Mouse (Mus musculus) brown adipose tissue, adult 24 weeks (tissue): ENCODE data around the gene Foxk1. TPM values are rescaled to one million over a fixed set of nuclear protein-coding genes. Genes with fewer than 3 reads are reported as not detected.

Experiments used
- H3K27ac ChIP-seq: fragments of 200-500 bp; replicated peaks from 2 replicates; pipeline ENCODE4 v1.5.1; 2012; ENCODE audit warnings: low read depth, mild to moderate bottlenecking, low read length
- H3K4me1 ChIP-seq: fragments of 200-500 bp; 2 replicates; pipeline ENCODE4 v1.6.1; 2012; ENCODE audit warnings: low read length, mixed read lengths; ENCODE audit not compliant: control insufficient read depth, insufficient read depth, insufficient read length
- H3K4me3 ChIP-seq: fragments of 200-500 bp; 2 replicates; pipeline ENCODE4 v1.5.1; 2012; ENCODE audit warnings: low read depth, mild to moderate bottlenecking, low read length, moderate library complexity; ENCODE audit not compliant: insufficient read depth
- polyA plus RNA-seq: library from polyadenylated mRNA; stranded (reverse); fragments of >200 nt; gene quantifications from 2 replicates; pipeline ENCODE4 v1.2.4, GENCODE M21; 2012; ENCODE audit not compliant: missing spikeins, insufficient read depth, insufficient read length

The Foxk1 gene
- polyA plus RNA-seq, 1 experiment, result 8.0 TPM

- Histone ChIP-seq H3K4me3 (no peak overlapping the region), H3K4me1 (peaks cover 22% of the 10 kb centered on the region), H3K27ac (no peak overlapping the region)
These were observed 4.1 kb downstream of the Foxk1 start for GRCm38 (mm10) chr5:142405426-142405825.

- no peak overlapping the region for H3K27ac ChIP-seq
- H3K4me3 ChIP-seq, result no peak overlapping the region
- peaks cover 19% of the 10 kb centered on the region for H3K4me1 ChIP-seq
These were observed 5.1 kb downstream of the Foxk1 start for GRCm38 (mm10) chr5:142406401-142406800.

DNA sequence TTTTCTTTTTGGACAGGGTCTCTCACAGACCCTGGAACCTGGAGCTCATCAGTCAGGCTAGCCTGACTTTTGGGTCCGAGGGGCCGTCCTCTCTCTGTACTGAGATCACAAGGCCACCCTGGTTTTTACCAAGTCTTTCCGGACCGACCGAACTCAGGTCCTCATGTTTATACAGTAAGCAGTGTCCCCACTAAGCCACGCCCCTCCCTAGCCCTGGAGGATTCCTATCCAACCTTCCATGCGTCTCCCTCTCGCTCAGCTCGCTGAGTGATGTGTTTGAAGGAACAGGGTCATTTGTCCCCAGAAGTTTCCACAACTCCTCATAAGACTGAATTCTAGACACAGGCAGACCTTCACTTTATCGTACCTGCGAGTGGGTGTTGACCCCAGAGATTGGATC, 5.6 kb downstream of the Foxk1 start:
- Histone ChIP-seq H3K27ac (no peak overlapping the region), H3K4me1 (peaks cover 19% of the 10 kb centered on the region), H3K4me3 (no peak overlapping the region)

- H3K4me3 ChIP-seq, result no peak overlapping the region
- H3K4me1 ChIP-seq, result peaks cover 21% of the 10 kb centered on the region
- H3K27ac ChIP-seq, result no peak overlapping the region
These were observed 6.1 kb downstream of the Foxk1 start for GRCm38 (mm10) chr5:142407381-142407780.

- Histone ChIP-seq H3K4me3 (no peak overlapping the region), H3K4me1 (peaks cover 23% of the 10 kb centered on the region)
These were observed 7.9 kb downstream of the Foxk1 start for GRCm38 (mm10) chr5:142409169-142409568.

GRCm38 (mm10) chr5:142410348-142410747, 9.1 kb downstream of the Foxk1 start:
- no peak overlapping the region for H3K4me3 ChIP-seq
- H3K4me1 ChIP-seq, result peaks cover 18% of the 10 kb centered on the region
- H3K27ac ChIP-seq, result no peak overlapping the region

More at GRCm38 (mm10) chr5:142409169-142409568, 7.9 kb downstream of the Foxk1 start:
- H3K27ac ChIP-seq, result no peak overlapping the region

GRCm38 (mm10) chr5:142412678-142413385, 11.5 kb downstream of the Foxk1 start:
- Histone ChIP-seq H3K4me1 (peaks cover 20% of the 10 kb centered on the region), H3K27ac (peak overlapping the region; percentile 27; the same call in 1 of the 2 replicates), H3K4me3 (no peak overlapping the region)

DNA sequence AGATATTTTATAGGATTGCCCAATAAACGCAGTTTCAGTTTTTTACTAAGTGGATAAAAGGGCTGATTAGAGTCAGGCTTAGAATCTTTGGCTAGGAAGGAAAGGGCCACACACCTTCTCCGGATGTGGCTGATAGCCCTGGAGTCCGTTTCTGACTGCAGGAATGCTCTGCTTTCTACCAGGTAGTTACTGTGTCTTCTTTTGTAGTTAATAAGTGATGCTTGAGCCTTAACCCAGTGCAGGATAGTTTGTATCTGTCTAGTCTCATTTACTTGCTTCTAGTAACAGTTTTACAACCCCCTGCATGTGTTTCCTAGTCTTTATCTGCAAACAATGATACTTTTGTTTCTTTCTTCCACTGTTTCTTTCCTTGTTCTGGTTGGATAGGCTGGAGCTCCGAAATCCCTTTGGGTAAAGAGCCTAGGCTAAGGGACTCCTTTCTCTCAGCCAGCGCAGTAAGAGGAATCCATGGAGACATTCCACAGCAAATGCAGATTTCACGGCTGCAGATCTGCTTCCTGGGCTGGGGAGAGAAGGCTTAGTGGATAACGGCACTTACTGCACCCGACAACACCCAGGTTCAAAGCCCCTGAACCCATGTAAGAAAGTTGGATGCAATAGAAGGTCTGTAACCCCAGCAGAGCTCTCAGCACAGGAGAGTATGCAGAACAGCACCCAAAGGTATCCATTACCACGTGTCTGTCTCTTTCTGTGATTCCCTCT, 12.6 kb downstream of the Foxk1 start:
- Histone ChIP-seq H3K4me1 (peaks cover 17% of the 10 kb centered on the region), H3K4me3 (no peak overlapping the region), H3K27ac (no peak overlapping the region)

DNA sequence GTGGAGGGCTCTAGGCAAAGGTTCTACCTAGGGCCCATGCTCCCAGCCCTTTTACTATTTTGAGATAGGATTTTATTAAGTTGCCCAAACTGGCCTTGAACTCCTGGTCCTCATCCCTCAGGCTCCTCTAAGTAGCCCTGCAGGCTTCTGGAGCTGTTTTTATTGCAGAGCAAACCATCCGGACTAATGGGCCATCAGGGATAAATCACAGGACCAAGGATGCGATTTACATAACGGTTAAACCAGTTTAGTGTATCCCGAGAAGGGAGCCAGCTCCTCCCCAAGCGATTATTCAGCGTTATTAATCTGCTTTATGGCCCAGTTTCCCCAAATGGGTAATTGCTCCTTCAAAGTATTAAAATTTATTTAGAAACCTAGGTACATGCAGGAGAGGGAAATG, 14.1 kb downstream of the Foxk1 start:
- no peak overlapping the region for H3K27ac ChIP-seq
- no peak overlapping the region for H3K4me3 ChIP-seq
- peaks cover 14% of the 10 kb centered on the region for H3K4me1 ChIP-seq

DNA sequence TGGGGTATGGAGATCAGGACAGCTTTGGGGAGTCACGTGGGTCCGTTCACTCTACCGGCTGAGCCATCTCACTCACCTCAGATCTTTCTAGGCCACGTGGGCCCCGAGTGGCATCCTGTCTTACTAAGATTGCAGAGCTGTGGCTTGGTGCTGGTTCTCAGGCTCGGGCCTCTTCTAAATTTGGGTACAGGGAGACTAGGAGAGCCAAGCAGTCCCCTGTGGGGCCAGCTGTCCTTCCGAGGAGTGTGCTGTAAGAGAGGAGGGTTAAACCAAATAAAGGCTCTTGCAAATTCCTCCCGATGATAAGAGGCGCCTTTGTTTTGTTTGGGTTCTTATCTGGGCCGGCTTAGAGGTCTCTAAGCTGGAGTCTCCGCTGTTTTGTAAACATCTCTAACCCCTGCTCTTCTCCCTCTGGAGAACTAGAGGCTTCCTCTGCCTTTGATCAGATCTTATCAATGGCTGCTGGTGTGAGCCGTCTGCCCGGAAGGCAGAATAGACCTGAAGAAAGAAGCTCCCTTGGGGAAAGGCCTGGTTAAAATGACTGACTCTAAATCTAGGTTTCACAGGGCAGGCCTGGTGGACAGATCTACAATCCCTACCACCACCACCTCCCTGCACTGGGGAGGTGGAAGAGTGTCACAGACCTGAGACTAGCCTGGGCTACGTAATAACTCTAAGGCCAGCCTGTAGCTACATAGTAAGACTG, 14.9 kb downstream of the Foxk1 start:
- peaks cover 14% of the 10 kb centered on the region for H3K4me1 ChIP-seq
- no peak overlapping the region for H3K4me3 ChIP-seq
- no peak overlapping the region for H3K27ac ChIP-seq

- Histone ChIP-seq H3K27ac (no peak overlapping the region), H3K4me3 (no peak overlapping the region), H3K4me1 (peaks cover 14% of the 10 kb centered on the region)
These were observed 15.8 kb downstream of the Foxk1 start for GRCm38 (mm10) chr5:142417104-142417503.

DNA sequence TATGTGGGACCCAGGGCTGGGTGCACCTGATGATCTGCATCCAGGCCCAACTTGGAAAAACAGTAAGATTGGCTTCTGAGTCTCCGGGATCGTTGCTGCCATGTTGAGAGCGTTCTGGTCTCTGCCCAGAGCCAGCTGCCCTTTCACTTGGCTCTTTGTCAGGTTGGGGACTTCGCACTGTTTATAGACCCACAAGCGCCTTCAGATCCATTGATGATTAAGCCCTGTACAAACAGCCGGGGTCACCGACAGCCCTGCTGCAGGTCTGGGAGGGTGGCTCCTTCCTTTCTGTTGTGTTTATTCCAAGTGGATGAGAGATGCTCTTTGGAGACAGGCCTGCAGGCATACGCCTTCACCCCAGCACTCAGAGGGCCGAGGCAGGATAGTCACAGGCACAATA, 16.6 kb downstream of the Foxk1 start:
- H3K4me1 ChIP-seq, result peaks cover 7% of the 10 kb centered on the region
- H3K27ac ChIP-seq, result no peak overlapping the region
- H3K4me3 ChIP-seq, result no peak overlapping the region

- Histone ChIP-seq H3K27ac (no peak overlapping the region), H3K4me3 (no peak overlapping the region), H3K4me1 (peaks cover 6% of the 10 kb centered on the region)
These were observed 17.1 kb downstream of the Foxk1 start for GRCm38 (mm10) chr5:142418419-142418818.

- H3K27ac ChIP-seq, result no peak overlapping the region
- H3K4me3 ChIP-seq, result no peak overlapping the region
These were observed 19.0 kb downstream of the Foxk1 start for GRCm38 (mm10) chr5:142420317-142420716.

GRCm38 (mm10) chr5:142420920-142421319, 19.6 kb downstream of the Foxk1 start:
- H3K27ac ChIP-seq, result peak overlapping the region; percentile 12; the same call in 1 of the 2 replicates
- H3K4me3 ChIP-seq, result peak overlapping the region; percentile 22
- peaks cover 22% of the 10 kb centered on the region for H3K4me1 ChIP-seq

More at GRCm38 (mm10) chr5:142420317-142420716, 19.0 kb downstream of the Foxk1 start:
- H3K4me1 ChIP-seq, result peaks cover 16% of the 10 kb centered on the region
